Mouse (Mus musculus) neural tube, embryonic 11.5 days (tissue): ENCODE measurements at regions not wholly inside any gene's neighbourhood (a gene's known extent, or its start where the extent isn't known, plus 50 kb on each side); places are given as distances from the start of the nearest gene placed in this dataset.

ENCODE experiments used
- ATAC-seq: fragments of 200-750 bp; cut with Nextera tagmentation; 2 replicates; pipeline ENCODE4 v1.8.0; 2017; ENCODE audit warnings: moderate number of reproducible peaks, mild to moderate bottlenecking, moderate TSS enrichment, moderate library complexity; ENCODE audit not compliant: insufficient read depth, low FRiP score, low TSS enrichment
- DNase-seq: peaks from one replicate; pipeline ENCODE4 v3.0.0-alpha.2; 2015; ENCODE audit warnings: low spot score
- H3K27ac ChIP-seq: fragments of 300-500 bp; sonication (generic); 2 replicates; pipeline ENCODE4 v1.5.1; 2014; ENCODE audit warnings: low read depth, mild to moderate bottlenecking, low read length
- H3K27me3 ChIP-seq: fragments of 300-500 bp; sonication (generic); 2 replicates; pipeline ENCODE4 v1.6.1; 2014; ENCODE audit warnings: mild to moderate bottlenecking, low read length, mixed read lengths; ENCODE audit not compliant: control insufficient read depth, insufficient read depth
- H3K36me3 ChIP-seq: fragments of 300-500 bp; sonication (generic); 2 replicates; pipeline ENCODE4 v1.6.1; 2014; ENCODE audit warnings: mild to moderate bottlenecking, low read length, moderate library complexity, mixed read lengths; ENCODE audit not compliant: control insufficient read depth, insufficient read depth
- H3K4me1 ChIP-seq: fragments of 300-500 bp; sonication (generic); 2 replicates; pipeline ENCODE4 v1.6.1; 2014; ENCODE audit warnings: low read length, mixed read lengths; ENCODE audit not compliant: control insufficient read depth, insufficient read depth
- H3K4me2 ChIP-seq: fragments of 300-500 bp; sonication (generic); 2 replicates; pipeline ENCODE4 v1.6.1; 2014; ENCODE audit warnings: low read depth, mild to moderate bottlenecking, moderate library complexity
- H3K4me3 ChIP-seq: fragments of 300-500 bp; sonication (generic); 2 replicates; pipeline ENCODE4 v1.5.1; 2014; ENCODE audit warnings: low read depth, low read length
- H3K9ac ChIP-seq: fragments of 300-500 bp; sonication (generic); 2 replicates; pipeline ENCODE4 v1.6.1; 2014; ENCODE audit warnings: mild to moderate bottlenecking, low read length
- H3K9me3 ChIP-seq: fragments of 300-500 bp; sonication (generic); 2 replicates; pipeline ENCODE4 v1.6.1; 2016; ENCODE audit warnings: low read length; ENCODE audit not compliant: control insufficient read depth
- WGBS: fragments of 180-500 bp; shearing (Covaris S2); extraction: QIAGEN DNeasy Blood & Tissue Kit; methylation state at CpG from one replicate; pipeline ENCODE4 v1.1.7; 2014; 5-methylcytosine and 5-hydroxymethylcytosine counted together

DNA sequence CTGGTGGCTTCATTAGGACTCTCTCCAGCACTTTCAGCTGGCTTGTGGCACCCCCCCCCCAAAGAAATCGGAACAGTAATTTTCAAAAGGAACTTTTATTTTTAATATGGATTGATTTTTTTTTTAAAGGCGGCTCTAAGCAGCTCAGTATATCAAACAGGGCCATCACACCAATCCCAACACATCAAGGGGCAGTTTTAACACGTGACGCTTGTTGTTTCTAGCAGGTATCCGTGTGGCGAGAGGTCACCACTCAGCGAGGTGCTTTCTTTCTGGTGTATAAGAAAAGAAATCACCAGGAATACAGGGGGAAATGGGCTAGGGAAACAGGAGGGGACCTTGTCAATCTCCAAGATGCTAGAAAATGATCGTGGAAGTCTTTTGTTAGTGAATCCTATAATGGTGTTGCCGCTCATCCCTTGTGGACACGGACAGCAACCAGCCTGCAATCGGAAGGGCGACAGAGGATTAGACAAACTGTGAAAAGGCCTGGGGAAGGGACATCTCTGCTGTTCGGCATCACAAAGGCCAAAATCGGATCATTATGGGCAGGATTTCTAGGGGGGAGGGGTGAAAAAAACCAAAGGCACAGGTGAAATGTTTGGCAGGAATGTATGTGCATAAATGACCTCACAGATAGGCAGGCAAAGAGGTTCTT is 503.7 kb upstream of the Atp11b start:
- ATAC-seq, result no peak
- Histone ChIP-seq H3K27me3 (no peaks in the 10 kb centered on the region), H3K9me3 (no peaks in the 10 kb centered on the region), H3K36me3 (no peaks in the 10 kb centered on the region), H3K4me1 (peaks cover 4% of the 10 kb centered on the region; the same call in 1 of the 2 replicates), H3K4me2 (no peak overlapping the region), H3K4me3 (no peak overlapping the region), H3K9ac (no peak overlapping the region), H3K27ac (no peak overlapping the region)
- DNase-seq, result no peak
- 71% methylated on average over 14 of the region's 14 CpGs for WGBS

DNA sequence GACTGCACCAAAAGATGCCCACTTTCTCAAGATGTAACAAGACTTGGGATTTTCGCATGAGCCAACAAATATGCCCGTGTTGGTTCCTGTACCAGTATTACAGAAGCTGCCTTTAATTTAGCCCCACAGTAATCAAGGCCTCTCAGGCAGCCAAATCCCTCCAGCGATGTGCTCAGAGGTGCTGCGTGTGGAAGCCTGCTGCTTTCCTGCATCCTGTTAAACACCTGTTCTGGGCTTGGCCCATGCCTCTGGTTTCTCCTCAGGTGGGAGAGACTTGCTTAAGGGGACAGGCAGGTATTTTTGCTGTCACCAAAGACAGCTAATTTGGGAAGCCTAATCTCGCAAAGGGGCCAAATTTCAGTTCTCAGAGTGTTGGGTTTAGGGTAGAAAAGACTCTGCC is 500.0 kb upstream of the Atp11b start:
- H3K4me2 ChIP-seq, result no peak overlapping the region
- DNase-seq (no peak), ATAC-seq (no peak)
- H3K9ac ChIP-seq, result no peak overlapping the region
- 76% methylated on average over 5 of the region's 5 CpGs for WGBS
- H3K27ac ChIP-seq, result no peak overlapping the region
- no peaks in the 10 kb centered on the region for H3K9me3 ChIP-seq
- no peaks in the 10 kb centered on the region for H3K36me3 ChIP-seq
- no peaks in the 10 kb centered on the region for H3K4me1 ChIP-seq
- no peaks in the 10 kb centered on the region for H3K27me3 ChIP-seq
- H3K4me3 ChIP-seq, result no peak overlapping the region

DNA sequence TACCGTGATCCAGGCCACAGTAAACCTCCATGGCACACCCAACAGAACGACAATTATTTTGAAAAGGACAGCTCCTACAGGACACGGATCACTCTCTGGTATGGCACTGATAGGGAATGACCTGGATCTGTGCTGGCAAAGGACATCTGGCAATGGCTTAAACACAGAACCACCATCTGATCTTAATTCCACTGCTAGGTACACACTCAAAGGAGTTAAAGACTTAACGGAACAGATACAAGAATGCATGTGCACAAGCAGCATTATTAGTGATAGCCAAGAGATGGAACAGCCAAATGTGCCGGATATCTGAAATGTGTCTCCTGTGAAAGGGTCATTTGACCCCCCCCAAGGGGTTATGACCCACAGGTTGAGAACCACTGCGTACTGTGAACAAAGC is 493.0 kb upstream of the Atp11b start:
- 85% methylated on average over 6 of the region's 6 CpGs for WGBS
- Histone ChIP-seq H3K36me3 (no peaks in the 10 kb centered on the region), H3K9ac (no peak overlapping the region), H3K4me3 (no peak overlapping the region), H3K4me2 (no peak overlapping the region), H3K4me1 (no peaks in the 10 kb centered on the region), H3K27ac (no peak overlapping the region), H3K9me3 (no peaks in the 10 kb centered on the region), H3K27me3 (no peaks in the 10 kb centered on the region)
- no peak for ATAC-seq
- no peak for DNase-seq

DNA sequence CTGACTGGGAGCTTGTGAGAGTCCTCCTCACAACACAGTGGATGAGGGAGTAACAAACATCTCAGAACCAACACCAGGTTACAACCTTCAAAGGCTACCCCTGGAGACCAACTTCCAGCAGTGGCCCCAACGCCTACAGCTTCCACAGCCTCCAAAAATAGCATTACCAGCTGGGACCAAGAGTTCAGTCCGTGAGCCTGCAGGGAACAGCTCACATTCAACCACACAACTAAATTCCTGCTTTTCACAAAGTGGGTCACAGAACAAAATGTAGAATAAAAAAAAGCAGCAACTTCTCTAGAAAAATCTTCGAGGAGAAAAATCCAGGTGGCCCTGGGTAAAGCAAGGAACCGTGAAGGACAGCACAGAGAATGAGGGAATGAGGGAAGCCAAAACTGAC is 485.0 kb upstream of the Atp11b start:
- ATAC-seq, result no peak
- 68% methylated on average over 4 of the region's 4 CpGs for WGBS
- H3K4me1 ChIP-seq, result 0 out of 2 replicates have a peak, but pooled peaks cover 2% of the 10 kb centered on the region

DNA sequence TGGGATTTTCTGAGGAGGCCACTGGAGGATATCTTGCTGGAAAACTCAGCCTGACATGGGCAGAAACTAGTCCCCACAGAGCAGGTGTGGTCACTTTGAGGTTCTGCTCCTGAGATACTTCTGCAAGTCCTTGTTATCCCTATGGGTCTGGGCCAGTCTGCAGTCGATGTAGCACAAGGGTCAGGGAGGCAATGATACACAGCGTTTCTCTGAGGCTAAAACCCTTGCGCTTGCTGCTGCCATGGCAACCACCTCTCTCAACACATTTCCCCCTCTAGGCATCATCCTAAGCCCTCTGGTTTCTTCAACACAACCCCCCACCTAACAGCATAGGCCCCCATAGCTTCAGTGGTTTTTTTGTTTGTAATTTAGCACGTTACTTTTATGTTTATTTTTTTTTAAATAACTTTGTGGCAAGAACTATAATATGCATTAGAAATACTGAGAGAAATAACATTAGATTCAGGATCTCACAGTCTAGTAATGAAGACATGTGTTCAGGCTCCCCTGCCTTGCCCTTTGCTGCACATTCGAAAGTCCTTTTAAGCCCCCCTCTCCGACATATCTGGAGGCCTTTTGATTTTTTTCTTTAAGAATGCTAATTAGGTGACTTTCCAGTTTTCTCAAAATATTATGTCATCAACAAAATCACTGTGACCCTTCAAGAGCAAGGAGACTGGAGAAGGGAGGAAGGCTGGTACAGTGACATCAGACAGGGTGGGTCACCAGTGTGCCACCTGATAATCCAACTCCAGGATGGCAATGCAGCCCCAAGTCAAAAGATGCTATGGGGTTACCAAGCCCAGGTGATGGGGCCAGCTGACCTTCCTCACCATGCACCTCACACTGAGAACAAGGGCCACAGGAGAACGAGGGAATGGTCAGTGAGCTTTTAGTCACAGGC is 483.7 kb upstream of the Atp11b start:
- Histone ChIP-seq H3K27ac (no peak overlapping the region), H3K4me3 (no peak overlapping the region), H3K36me3 (no peaks in the 10 kb centered on the region), H3K9ac (no peak overlapping the region), H3K9me3 (no peaks in the 10 kb centered on the region), H3K27me3 (no peaks in the 10 kb centered on the region), H3K4me1 (0 out of 2 replicates have a peak, but pooled peaks cover 2% of the 10 kb centered on the region), H3K4me2 (no peak overlapping the region)
- DNase-seq, result peak; percentile 16
- ATAC-seq, result no peak
- 59% methylated on average over 7 of the region's 7 CpGs for WGBS

More for the DNA sequence above, 485.0 kb upstream of the Atp11b start:
- no peak overlapping the region for H3K9ac ChIP-seq
- H3K27ac ChIP-seq, result no peak overlapping the region
- no peaks in the 10 kb centered on the region for H3K36me3 ChIP-seq
- H3K9me3 ChIP-seq, result no peaks in the 10 kb centered on the region
- no peak overlapping the region for H3K4me3 ChIP-seq
- H3K4me2 ChIP-seq, result no peak overlapping the region
- no peaks in the 10 kb centered on the region for H3K27me3 ChIP-seq
- DNase-seq, result no peak

DNA sequence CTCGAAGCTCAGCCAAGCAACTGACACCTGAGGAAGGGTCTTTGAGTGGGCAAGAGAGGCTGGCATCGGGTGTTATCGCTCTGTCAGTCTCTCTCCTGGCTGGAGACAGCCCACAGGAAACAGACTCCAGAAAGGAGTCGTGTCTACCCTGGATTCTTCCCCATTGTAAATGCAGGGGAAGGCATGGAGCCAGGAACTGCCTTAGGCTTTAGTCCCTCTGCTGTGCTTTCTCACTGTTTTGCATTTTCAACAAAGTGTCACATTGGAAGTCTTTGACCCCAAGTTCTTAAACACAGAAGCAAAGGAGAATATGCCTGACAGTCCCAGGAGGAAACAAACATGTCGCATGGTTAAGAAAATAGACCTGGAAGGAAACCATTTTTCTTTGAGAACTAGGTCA is 480.4 kb upstream of the Atp11b start:
- Histone ChIP-seq H3K4me3 (no peak overlapping the region), H3K27me3 (no peaks in the 10 kb centered on the region), H3K9me3 (no peaks in the 10 kb centered on the region), H3K9ac (no peak overlapping the region), H3K27ac (no peak overlapping the region), H3K4me1 (0 out of 2 replicates have a peak, but pooled peaks cover 2% of the 10 kb centered on the region), H3K36me3 (no peaks in the 10 kb centered on the region), H3K4me2 (no peak overlapping the region)
- ATAC-seq, result no peak
- no peak for DNase-seq
- WGBS, result 55% methylated on average over 5 of the region's 5 CpGs

DNA sequence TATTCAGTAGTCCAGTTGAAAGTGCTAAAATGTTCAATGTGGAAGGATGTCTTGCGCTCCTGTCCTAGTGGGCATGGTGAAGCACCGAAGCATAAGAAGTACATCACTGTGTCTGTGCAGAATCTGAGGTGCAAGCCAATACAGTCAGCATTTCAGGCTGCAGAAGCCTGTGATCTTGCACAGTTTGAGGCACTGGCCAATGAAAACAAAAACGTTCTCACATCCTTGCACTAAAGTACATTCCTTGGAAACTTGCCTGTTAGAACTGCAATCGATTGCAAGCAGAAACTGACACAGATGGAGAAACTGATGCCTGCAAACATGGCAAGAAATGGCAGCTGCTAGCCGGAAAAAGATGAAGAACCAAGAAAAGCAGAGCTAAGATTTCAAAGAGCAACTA is 472.9 kb upstream of the Atp11b start:
- H3K9ac ChIP-seq, result no peak overlapping the region
- H3K4me3 ChIP-seq, result no peak overlapping the region
- no peak overlapping the region for H3K4me2 ChIP-seq
- H3K27me3 ChIP-seq, result no peaks in the 10 kb centered on the region
- no peak overlapping the region for H3K27ac ChIP-seq
- WGBS, result 74% methylated on average over 5 of the region's 5 CpGs
- H3K36me3 ChIP-seq, result no peaks in the 10 kb centered on the region
- no peak for ATAC-seq
- H3K9me3 ChIP-seq, result no peaks in the 10 kb centered on the region
- H3K4me1 ChIP-seq, result no peaks in the 10 kb centered on the region
- DNase-seq, result no peak

DNA sequence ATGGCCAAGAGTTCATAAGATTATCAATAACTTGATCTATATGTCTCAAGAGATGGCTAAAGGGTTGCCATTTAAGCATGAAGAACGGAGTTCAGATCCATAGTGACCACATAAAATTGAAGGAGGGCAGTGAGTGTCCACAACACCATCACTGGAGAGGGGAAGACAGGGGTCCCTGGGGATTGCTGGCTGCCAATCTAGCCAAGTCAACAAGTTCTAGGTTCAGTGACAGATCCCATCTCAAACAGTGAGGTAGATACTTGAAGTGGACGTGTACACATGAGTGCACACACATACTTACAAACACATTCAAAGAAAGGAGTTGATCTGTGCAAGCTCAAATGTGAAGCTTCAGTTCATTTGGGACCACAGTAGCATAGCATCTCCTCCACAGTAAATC is 471.8 kb upstream of the Atp11b start:
- no peaks in the 10 kb centered on the region for H3K4me1 ChIP-seq
- H3K27me3 ChIP-seq, result no peaks in the 10 kb centered on the region
- H3K9me3 ChIP-seq, result no peaks in the 10 kb centered on the region
- no peak overlapping the region for H3K27ac ChIP-seq
- ATAC-seq (no peak), DNase-seq (no peak)
- H3K4me2 ChIP-seq, result no peak overlapping the region
- WGBS, result 86% methylated on average over 2 of the region's 2 CpGs
- no peak overlapping the region for H3K9ac ChIP-seq
- no peak overlapping the region for H3K4me3 ChIP-seq
- H3K36me3 ChIP-seq, result no peaks in the 10 kb centered on the region

DNA sequence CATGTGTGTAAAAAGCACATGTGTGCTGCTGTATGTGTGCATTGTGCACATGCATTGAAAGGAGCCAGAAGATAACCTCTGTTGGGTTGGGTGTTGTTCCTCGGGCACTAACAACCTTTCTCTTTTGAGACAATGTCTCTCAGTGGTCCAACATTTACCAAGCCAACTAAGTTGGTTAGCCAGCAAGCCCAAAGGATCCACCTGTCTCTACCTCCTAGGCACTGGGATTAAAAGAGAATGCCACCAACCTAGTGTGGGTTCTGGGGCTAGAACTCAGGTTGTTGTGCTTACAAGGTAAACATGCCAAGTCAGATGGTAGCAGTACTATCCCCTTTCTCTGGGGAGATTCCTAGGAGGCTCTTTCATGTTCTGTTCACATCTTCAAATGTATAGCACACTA is 459.1 kb upstream of the Atp11b start:
- no peak overlapping the region for H3K4me3 ChIP-seq
- no peaks in the 10 kb centered on the region for H3K9me3 ChIP-seq
- H3K27me3 ChIP-seq, result no peaks in the 10 kb centered on the region
- H3K36me3 ChIP-seq, result no peaks in the 10 kb centered on the region
- no peak for DNase-seq
- no peak overlapping the region for H3K9ac ChIP-seq
- no peak for ATAC-seq
- H3K4me2 ChIP-seq, result no peak overlapping the region
- H3K27ac ChIP-seq, result no peak overlapping the region
- no peaks in the 10 kb centered on the region for H3K4me1 ChIP-seq
- WGBS, result 90% methylated on average over 1 of the region's 1 CpGs
